Mouse (Mus musculus) limb, embryonic 10.5 days (tissue): ENCODE measurements around the gene Rsrp1. TPM values are rescaled to one million over a fixed set of nuclear protein-coding genes. Genes with fewer than 3 reads are reported as not detected.
"Not testable (repeated sequence)": the region's sequence is repeated elsewhere in the genome, so short reads cannot be mapped to it uniquely, and the experiment has no call there.

Source experiments
- DNase-seq: peaks from one replicate; pipeline ENCODE4 v3.0.0-alpha.2; 2017; ENCODE audit warnings: low spot score
- H3K27ac ChIP-seq: fragments of 300-500 bp; sonication (generic); 2 replicates; pipeline ENCODE4 v1.5.1; 2016; ENCODE audit warnings: mild to moderate bottlenecking
- H3K27me3 ChIP-seq: fragments of 300-500 bp; sonication (generic); 2 replicates; pipeline ENCODE4 v1.6.1; 2016; ENCODE audit warnings: low read depth, mild to moderate bottlenecking; ENCODE audit not compliant: poor library complexity, severe bottlenecking
- H3K36me3 ChIP-seq: fragments of 300-500 bp; sonication (generic); 2 replicates; pipeline ENCODE4 v1.6.1; 2016; ENCODE audit warnings: mild to moderate bottlenecking, moderate library complexity
- H3K4me1 ChIP-seq: fragments of 300-500 bp; sonication (generic); 2 replicates; pipeline ENCODE4 v1.6.1; 2016
- H3K4me3 ChIP-seq: fragments of 300-500 bp; sonication (generic); 2 replicates; pipeline ENCODE4 v1.5.1; 2016; ENCODE audit warnings: mild to moderate bottlenecking, moderate library complexity
- H3K9me3 ChIP-seq: fragments of 300-500 bp; sonication (generic); replicated peaks from 2 replicates; pipeline ENCODE4 v1.6.1; 2016; ENCODE audit warnings: mild to moderate bottlenecking
- WGBS: fragments of 180-500 bp; shearing (Covaris S2); methylation state at CpG from one replicate; pipeline ENCODE4 v1.1.7; 2016; 5-methylcytosine and 5-hydroxymethylcytosine counted together
- polyA plus RNA-seq: library from polyadenylated mRNA; unstranded; fragments of >200 nt; fragmentation: Nextera tagmentation; extraction: Ambion mirVana; gene quantifications from 2 replicates; pipeline ENCODE4 v1.2.1, GENCODE M21; 2016

Gene Rsrp1
- 299 and 383 TPM in 2 replicates for polyA plus RNA-seq

DNA sequence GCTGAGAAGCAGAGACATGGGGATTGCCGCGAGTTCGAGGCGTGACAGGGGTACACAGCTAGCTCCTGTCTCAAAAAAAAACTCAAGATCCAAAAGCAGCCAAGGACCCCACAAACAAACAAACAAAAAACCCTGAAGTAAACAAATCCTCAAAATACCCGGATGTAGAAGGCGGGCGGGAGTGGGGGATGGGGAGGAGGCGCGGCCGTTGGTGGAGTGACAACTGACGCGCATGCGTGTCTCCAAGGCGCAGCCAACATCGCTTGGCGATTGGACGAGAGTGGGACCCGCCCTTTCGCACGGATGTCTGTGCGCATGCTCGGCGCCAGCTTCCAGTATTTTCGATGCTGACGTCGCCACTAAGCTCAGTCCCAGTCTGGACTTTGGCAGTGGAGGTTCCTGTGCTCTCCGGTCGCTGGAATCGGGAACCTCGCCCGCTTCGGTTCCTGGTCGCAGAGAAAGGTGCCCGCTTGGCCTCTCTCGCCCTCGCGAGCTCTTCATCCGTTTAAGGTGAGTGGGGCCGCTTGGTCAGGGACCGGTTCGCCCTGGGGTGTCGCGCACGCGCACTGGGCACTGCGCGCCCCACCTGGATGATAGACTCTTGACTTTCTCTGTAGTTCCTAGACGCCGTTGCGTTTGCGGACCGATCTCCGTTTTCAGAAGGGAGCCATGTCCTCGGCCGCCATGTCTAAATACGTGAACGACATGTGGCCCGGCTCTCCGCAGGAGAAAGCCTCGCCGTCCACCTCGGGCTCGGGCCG, at the start of gene Rsrp1:
TSS of gene Rsrp1 (plus strand) at position 335 of the 761 bp plus-strand sequence.
- peak within 1 kb of the TSS; percentile 97 for H3K27ac ChIP-seq
- peak within 1 kb of the TSS; percentile 98 for H3K4me3 ChIP-seq
- H3K9me3 ChIP-seq = no peaks in the 10 kb centered on the region
- peak; percentile 97 for DNase-seq
- 1% methylated on average over 64 of the region's 64 CpGs for WGBS
- H3K4me1 ChIP-seq = peaks cover 27% of the 10 kb centered on the region
- H3K27me3 ChIP-seq = no peaks in the 10 kb centered on the region
- H3K36me3 ChIP-seq = peaks cover 43% of the 10 kb centered on the region

GRCm38 (mm10) chr4:134876171-134876570, 47.2 kb upstream of the Rsrp1 start:
- H3K9me3 ChIP-seq = no peaks in the 10 kb centered on the region
- WGBS = 86% methylated on average over 9 of the region's 9 CpGs
- peaks cover 8% of the 10 kb centered on the region for H3K4me1 ChIP-seq
- no peak for DNase-seq
- H3K27ac ChIP-seq = no peak overlapping the region
- peaks cover 9% of the 10 kb centered on the region for H3K27me3 ChIP-seq
- H3K36me3 ChIP-seq = no peaks in the 10 kb centered on the region
- no peak overlapping the region for H3K4me3 ChIP-seq

GRCm38 (mm10) chr4:134879410-134879981, 43.9 kb upstream of the Rsrp1 start:
- Histone ChIP-seq H3K27ac (peak overlapping the region; percentile 1; the same call in 1 of the 2 replicates), H3K9me3 (no peaks in the 10 kb centered on the region), H3K4me3 (peak overlapping the region; percentile 46), H3K36me3 (no peaks in the 10 kb centered on the region), H3K27me3 (no peaks in the 10 kb centered on the region), H3K4me1 (peaks cover 11% of the 10 kb centered on the region)
- 2% methylated on average over 17 of the region's 17 CpGs for WGBS
- DNase-seq = peak; percentile 73

GRCm38 (mm10) chr4:134880041-134880440, 43.4 kb upstream of the Rsrp1 start:
- 0 out of 2 replicates have a peak overlapping the region, but pooled peaks have one; percentile 1 for H3K27ac ChIP-seq
- WGBS = 31% methylated on average over 6 of the region's 6 CpGs
- peak; percentile 45 for DNase-seq

GRCm38 (mm10) chr4:134883266-134883665, 40.1 kb upstream of the Rsrp1 start:
- peaks cover 15% of the 10 kb centered on the region for H3K4me1 ChIP-seq
- no peaks in the 10 kb centered on the region for H3K9me3 ChIP-seq
- no peaks in the 10 kb centered on the region for H3K36me3 ChIP-seq
- DNase-seq = peak; percentile 54
- 35% methylated on average over 7 of the region's 7 CpGs for WGBS
- H3K27me3 ChIP-seq = no peaks in the 10 kb centered on the region
- no peak overlapping the region for H3K27ac ChIP-seq
- H3K4me3 ChIP-seq = no peak overlapping the region

More at GRCm38 (mm10) chr4:134880041-134880440, 43.4 kb upstream of the Rsrp1 start:
- peak overlapping the region; percentile 46 for H3K4me3 ChIP-seq
- H3K9me3 ChIP-seq = no peaks in the 10 kb centered on the region
- no peaks in the 10 kb centered on the region for H3K36me3 ChIP-seq
- H3K4me1 ChIP-seq = peaks cover 11% of the 10 kb centered on the region
- H3K27me3 ChIP-seq = no peaks in the 10 kb centered on the region

DNA sequence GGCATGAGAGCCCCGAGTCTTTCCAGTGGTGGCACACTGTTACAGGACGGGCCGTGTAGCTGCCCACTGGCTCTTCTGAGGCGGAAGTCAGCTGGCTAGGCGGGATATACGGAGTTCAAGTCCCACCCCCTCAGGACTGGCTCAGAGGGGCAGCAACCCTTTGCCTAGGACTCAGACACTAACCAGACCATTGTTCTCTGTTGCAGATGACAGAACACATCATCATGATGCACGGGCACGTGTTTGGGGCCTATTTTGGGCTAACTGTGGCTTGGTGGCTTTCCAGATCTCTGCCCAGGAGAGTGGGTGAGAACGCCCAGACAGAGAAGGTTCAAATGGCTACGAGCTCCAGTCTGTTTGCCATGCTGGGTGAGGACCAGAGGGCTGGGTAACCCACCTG, 39.6 kb upstream of the Rsrp1 start:
- Histone ChIP-seq H3K27ac (no peak overlapping the region), H3K4me1 (peaks cover 19% of the 10 kb centered on the region), H3K27me3 (no peaks in the 10 kb centered on the region), H3K36me3 (no peaks in the 10 kb centered on the region), H3K4me3 (no peak overlapping the region), H3K9me3 (no peaks in the 10 kb centered on the region)
- 86% methylated on average over 10 of the region's 10 CpGs for WGBS
- DNase-seq = no peak

GRCm38 (mm10) chr4:134884364-134884763, 39.0 kb upstream of the Rsrp1 start:
- WGBS = 93% methylated on average over 4 of the region's 4 CpGs
- Histone ChIP-seq H3K27me3 (no peaks in the 10 kb centered on the region), H3K9me3 (no peaks in the 10 kb centered on the region), H3K36me3 (no peaks in the 10 kb centered on the region), H3K4me1 (peaks cover 18% of the 10 kb centered on the region), H3K4me3 (no peak overlapping the region), H3K27ac (no peak overlapping the region)
- DNase-seq = no peak

GRCm38 (mm10) chr4:134892096-134892495, 31.3 kb upstream of the Rsrp1 start:
- H3K4me3 ChIP-seq = no peak overlapping the region
- H3K4me1 ChIP-seq = peaks cover 11% of the 10 kb centered on the region
- no peak for DNase-seq
- no peaks in the 10 kb centered on the region for H3K9me3 ChIP-seq
- WGBS = 81% methylated on average over 6 of the region's 6 CpGs
- peaks cover 30% of the 10 kb centered on the region for H3K36me3 ChIP-seq
- no peak overlapping the region for H3K27ac ChIP-seq
- no peaks in the 10 kb centered on the region for H3K27me3 ChIP-seq

- Histone ChIP-seq H3K27me3 (no peaks in the 10 kb centered on the region), H3K4me3 (no peak overlapping the region), H3K36me3 (peaks cover 79% of the 10 kb centered on the region), H3K9me3 (no peaks in the 10 kb centered on the region), H3K27ac (no peak overlapping the region), H3K4me1 (no peaks in the 10 kb centered on the region)
- DNase-seq = no peak
- WGBS = 94% methylated on average over 6 of the region's 6 CpGs
Measured at GRCm38 (mm10) chr4:134897256-134897655, 26.1 kb upstream of the Rsrp1 start.

DNA sequence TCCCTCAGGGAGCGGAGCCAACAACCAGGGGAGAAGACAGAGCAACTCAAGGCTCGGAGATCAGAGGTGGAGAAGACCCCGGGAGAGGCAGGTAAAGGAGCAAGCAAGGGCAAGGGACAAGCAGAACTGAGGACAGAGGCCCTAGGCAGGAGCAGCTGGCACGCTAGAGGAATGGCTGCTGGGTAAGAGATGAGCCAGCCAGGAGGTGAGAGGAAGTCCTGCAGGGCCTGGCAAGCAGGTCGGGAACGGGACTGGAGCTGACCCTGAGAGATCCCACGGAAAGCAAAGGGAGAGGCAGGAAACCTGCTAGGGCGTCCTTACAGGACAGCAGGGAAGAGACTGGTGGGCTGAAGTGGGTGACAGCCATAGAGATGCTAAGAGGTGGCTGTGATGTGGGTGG, 22.3 kb upstream of the Rsrp1 start:
- DNase-seq = no peak
- Histone ChIP-seq H3K9me3 (no peaks in the 10 kb centered on the region), H3K36me3 (peaks cover 99% of the 10 kb centered on the region), H3K4me1 (no peaks in the 10 kb centered on the region), H3K27ac (no peak overlapping the region), H3K27me3 (no peaks in the 10 kb centered on the region), H3K4me3 (no peak overlapping the region)
- WGBS = 92% methylated on average over 8 of the region's 8 CpGs

GRCm38 (mm10) chr4:134903046-134903445, 20.3 kb upstream of the Rsrp1 start:
- H3K27ac ChIP-seq = no peak overlapping the region

GRCm38 (mm10) chr4:134911406-134911805, 12.0 kb upstream of the Rsrp1 start:
- H3K27ac ChIP-seq, H3K27me3 ChIP-seq, DNase-seq, H3K9me3 ChIP-seq, H3K4me3 ChIP-seq: not testable (repeated sequence)
- peaks cover 20% of the 10 kb centered on the region for H3K4me1 ChIP-seq
- 97% methylated on average over 8 of the region's 8 CpGs for WGBS
- H3K36me3 ChIP-seq = peaks cover 65% of the 10 kb centered on the region

More at GRCm38 (mm10) chr4:134903046-134903445, 20.3 kb upstream of the Rsrp1 start:
- 84% methylated on average over 7 of the region's 7 CpGs for WGBS
- Histone ChIP-seq H3K4me1 (no peaks in the 10 kb centered on the region), H3K36me3 (peaks cover 100% of the 10 kb centered on the region), H3K9me3 (no peaks in the 10 kb centered on the region), H3K4me3 (no peak overlapping the region), H3K27me3 (no peaks in the 10 kb centered on the region)
- no peak for DNase-seq

GRCm38 (mm10) chr4:134913413-134913812, 10.0 kb upstream of the Rsrp1 start:
- H3K4me3 ChIP-seq = peak overlapping the region; percentile 89
- 35% methylated on average over 3 of the region's 3 CpGs for WGBS
- H3K36me3 ChIP-seq = peaks cover 45% of the 10 kb centered on the region
- H3K4me1 ChIP-seq = peaks cover 23% of the 10 kb centered on the region
- H3K27ac ChIP-seq = peak overlapping the region; percentile 27; the same call in 1 of the 2 replicates
- no peaks in the 10 kb centered on the region for H3K9me3 ChIP-seq
- DNase-seq = peak; percentile 75
- H3K27me3 ChIP-seq = no peaks in the 10 kb centered on the region
